Mouse (Mus musculus): ENCODE results near the gene Etv5.

Etv5 gene

DNA sequence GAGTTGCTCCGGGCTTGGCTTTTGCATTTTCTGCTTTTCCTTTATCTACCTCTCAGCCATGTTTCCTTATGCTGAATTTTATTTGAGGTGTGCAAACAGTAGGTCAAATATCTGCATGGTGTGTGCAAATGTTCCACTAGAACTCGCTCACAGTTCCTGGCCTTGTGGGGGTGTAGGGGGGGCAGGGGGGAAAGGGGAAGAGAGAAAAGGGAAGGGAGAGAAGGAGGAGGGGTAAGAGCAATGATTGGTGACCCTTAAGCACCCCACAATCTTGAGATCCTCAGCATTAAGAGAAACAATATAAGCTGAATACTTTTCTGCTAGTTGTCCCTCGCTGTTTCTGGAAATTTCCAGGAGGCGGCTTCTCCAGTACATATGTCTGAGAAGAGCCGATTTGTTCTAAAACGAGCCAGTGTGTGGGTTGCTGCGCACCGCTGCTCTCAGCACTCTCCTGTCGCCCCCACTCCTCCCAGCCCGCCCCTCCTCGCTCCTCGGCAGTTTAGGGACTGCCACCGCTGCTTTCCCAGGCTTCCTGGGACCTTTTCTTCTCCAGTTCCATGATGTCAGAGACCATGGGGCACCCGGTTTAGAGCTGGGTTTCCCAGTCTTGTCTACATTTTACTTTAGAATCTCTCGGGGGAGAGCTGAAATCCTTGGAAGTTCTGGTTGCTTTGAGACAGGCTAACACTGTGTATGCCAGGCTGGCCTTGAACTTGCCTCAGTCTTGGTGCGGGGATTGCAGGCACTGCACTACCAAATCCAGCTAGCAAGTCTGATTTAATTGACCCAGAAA is 90.8 kb downstream of the Etv5 start:
- DNase-seq (ENCODE audit: extremely low spot score, low spot score): no peak

- no peak for DNase-seq (ENCODE audit: extremely low spot score, low spot score)
These were observed 91.5 kb downstream of the Etv5 start for GRCm38 (mm10) chr16:22348014-22348413.

DNA sequence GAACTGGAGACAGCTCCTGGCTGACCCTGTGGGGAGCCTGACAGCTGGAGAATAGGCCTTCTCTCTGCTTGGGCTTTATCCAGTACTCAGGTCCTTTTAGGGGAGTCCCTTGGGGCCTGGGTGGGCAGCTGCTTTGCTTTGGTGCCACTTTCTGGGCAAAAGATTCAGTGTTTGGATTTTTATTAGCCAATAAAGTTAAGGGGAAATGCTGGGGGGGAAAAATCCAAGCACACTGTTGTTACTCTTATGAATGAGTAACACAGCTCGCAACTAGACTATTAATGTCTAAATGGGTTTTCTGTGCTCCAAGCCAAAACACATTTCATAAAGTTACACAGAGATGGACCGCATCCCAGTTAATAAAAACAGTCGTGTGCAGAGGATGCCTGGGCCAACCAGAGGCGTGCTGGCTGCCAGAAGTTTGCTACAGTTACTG is 98.3 kb downstream of the Etv5 start:
- no peak for DNase-seq (ENCODE audit: extremely low spot score, low spot score)

DNA sequence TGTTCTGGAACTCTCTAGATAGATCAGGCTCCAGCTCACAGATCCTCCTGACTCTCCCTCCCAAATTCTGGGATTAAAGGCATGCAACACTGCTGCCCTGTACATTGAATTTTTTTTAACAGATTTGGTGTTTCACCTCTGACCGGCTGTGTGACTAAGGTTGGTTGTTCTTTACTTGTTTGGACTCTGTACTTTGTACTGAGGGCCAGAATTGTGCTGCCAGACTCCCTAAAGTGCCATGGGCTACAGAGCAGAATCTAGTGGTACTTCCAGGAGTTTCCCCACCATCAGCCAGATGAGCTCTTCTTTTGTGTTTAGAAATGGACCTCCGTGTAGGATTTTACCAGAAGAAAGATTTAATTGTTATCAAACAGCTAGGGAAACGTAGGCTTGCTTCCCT is 103.7 kb downstream of the Etv5 start:
- no peak for DNase-seq (ENCODE audit: extremely low spot score, low spot score)

All from neural tube, embryonic 10.5 days (tissue).